Mouse (Mus musculus) 3134 (cell line): ENCODE measurements around the gene Fibin.

Source experiments
- DNase-seq: peaks from one replicate; pipeline ENCODE4 v3.0.0-alpha.2; 2011; ENCODE audit warnings: low spot score; ENCODE audit not compliant: insufficient read length; ENCODE audit errors: extremely low read depth

The Fibin gene

DNA sequence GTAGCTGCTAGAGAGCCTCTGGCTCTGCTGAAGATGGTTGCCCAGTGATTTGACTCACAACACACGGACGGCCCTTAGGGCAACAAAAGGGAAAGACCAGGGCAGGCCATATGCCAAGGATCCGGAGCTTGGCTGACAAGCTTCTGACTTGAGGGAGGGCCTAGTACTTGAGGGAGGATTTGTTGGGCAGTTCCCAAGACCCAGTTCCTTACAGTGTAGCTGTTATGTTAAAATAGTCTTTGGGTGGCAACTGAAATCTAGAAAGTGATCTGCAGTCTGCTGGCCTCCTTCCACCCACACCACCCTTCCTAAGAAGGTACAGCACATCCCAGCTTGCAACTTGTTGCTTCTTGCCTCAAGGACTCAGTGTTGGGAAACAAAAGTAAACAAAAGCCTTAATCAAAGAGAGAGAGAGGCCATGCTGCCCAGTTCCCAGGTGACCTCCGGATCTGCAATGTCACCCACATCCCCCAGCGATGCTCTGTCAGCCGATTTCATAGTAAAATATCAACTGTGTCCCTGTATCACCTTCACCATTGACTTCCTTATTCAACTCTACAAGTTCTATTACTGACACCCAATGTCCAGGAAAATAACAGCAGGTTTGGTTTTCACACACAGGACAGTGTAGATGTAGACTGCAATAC is 48.4 kb downstream of the Fibin start, which contains the start of gene Bbox1:
Gene Bbox1 (minus strand): TSS at position 52 of the 647 bp plus-strand sequence.
- DNase-seq = no peak

DNA sequence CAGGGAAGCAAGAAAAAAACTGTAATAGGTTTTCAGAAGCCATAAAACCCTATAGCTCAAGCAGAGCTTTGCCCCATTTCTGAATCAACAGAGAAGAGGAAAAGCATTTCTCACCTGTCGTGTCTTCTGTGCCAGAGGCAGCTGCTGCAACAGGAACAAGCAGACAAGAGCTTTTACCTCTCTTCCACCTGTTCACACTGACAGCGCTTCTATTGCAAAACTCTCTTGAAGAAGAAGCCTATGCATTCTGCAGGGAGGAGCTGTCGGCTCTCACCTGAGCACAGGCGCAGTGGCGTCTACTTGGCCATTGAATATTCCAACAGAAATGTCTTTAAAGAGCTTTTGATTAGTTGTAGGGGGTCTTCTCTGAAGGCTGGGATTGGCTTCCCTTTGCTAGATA is 48.9 kb downstream of the Fibin start:
- no peak for DNase-seq

DNA sequence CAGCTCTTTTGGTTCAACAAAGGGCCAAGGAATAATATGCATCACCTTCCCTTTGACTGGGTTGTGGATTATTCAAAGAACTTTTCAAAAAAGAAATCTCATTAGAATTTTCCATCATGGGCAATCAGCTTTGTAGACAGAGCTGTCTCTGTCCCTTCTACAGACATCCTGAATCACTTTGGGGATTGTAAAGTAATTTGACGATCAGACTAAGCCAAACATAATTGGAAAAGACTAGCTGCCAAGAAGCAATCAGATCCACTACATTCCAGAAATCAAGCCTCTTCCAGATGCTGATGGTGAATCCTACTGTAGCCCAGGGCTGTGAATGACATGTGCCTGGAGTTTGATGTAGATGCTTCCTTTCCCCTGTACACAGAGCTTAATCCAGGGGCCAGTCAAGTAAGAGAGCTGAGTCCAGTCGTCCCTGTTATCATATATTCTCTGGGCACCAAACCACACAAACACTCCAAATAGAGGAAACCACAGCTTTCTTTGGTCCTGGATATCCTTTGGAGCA is 49.6 kb downstream of the Fibin start:
- no peak for DNase-seq
